Mouse (Mus musculus): ENCODE data around the gene Fgfr1op2. TPM values are rescaled to one million over a fixed set of nuclear protein-coding genes. Genes with fewer than 3 reads are reported as not detected.
"Not testable (repeated sequence)": the region's sequence is repeated elsewhere in the genome, so short reads cannot be mapped to it uniquely, and the experiment has no call there.

Gene Fgfr1op2
- polyA plus RNA-seq, 1 experiment from 2014 or later, result 102 TPM

DNA sequence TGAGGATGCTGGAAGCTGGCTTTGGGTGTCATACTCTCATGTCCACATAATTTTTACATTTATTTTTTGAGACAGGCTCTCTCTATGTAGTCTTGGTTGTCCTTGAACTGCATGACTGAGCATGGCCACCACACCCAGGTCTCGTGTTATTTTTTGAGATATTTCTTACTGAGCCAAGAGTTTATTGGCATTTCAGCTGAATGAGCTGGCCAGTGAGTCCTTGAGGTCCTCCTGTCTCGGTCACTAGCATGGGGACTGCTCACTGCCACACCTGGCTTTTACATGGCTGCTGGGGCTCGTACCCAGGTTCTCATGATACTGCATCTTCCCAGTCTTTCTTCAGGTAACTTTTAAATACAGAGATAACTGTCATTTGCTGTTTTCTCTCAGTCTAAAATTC lies 36.6 kb upstream of the Fgfr1op2 start:
- Histone ChIP-seq H3K4me3 (ENCODE audit: low read length) (no peak overlapping the region), H3K9me3 (ENCODE audit: control insufficient read depth, low read length) (no peaks in the 10 kb centered on the region; the same call in 1 of the 2 replicates), H3K4me2 (ENCODE audit: low read depth, low read length) (no peak overlapping the region), H3K27me3 (ENCODE audit: control insufficient read depth, insufficient read depth, low read depth, low read length) (no peaks in the 10 kb centered on the region), H3K27ac (ENCODE audit: low read length) (no peak overlapping the region), H3K4me1 (replicated peaks; ENCODE audit: control insufficient read depth, insufficient read depth, low read length) (0 out of 2 replicates have a peak, but pooled peaks cover 4% of the 10 kb centered on the region), H3K9ac (ENCODE audit: low read length) (no peak overlapping the region), H3K36me3 (ENCODE audit: control insufficient read depth, insufficient read depth, low read length) (no peaks in the 10 kb centered on the region)
- WGBS, result 90% methylated on average over 3 of the region's 3 CpGs
- ATAC-seq (ENCODE audit: low read depth), result no peak

- Histone ChIP-seq H3K4me1 (replicated peaks; ENCODE audit: control insufficient read depth, insufficient read depth, low read length) (no peaks in the 10 kb centered on the region), H3K27ac (ENCODE audit: low read length) (no peak overlapping the region), H3K4me3 (ENCODE audit: low read length) (no peak overlapping the region), H3K9me3 (ENCODE audit: control insufficient read depth, low read length) (no peaks in the 10 kb centered on the region), H3K27me3 (ENCODE audit: control insufficient read depth, insufficient read depth, low read depth, low read length) (no peaks in the 10 kb centered on the region), H3K36me3 (ENCODE audit: control insufficient read depth, insufficient read depth, low read length) (peaks cover 6% of the 10 kb centered on the region), H3K9ac (ENCODE audit: low read length) (no peak overlapping the region), H3K4me2 (ENCODE audit: low read depth, low read length) (no peak overlapping the region)
- ATAC-seq (ENCODE audit: low read depth), result no peak
- 89% methylated on average over 1 of the region's 1 CpGs for WGBS
Measured at GRCm38 (mm10) chr6:146544622-146545021, 32.4 kb upstream of the Fgfr1op2 start.

DNA sequence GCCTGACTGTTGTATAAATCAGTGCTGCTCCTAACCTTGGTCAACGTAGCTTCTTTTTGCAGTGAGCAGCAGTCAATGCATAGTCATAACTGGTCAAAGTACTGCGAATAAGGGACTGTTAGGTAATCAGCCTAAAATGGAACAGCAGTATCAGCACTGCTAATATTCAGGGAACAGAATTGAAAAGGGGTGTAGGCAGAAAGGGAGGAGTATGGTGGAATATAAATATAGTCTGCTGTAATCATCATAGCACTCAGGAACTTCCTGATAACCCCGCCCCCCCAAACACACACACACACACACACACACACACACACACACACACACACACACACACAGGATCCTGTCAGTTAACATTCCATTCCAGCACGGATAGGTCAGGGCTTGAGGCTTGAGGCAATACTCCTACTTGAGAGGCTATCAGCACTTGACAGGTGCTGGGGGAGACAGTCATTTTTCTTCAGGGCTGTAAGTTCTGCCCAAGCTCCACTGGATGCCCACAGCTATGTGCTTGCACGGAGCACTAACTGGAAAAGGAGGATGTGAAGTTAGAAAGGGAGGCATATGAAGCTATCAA lies 31.6 kb upstream of the Fgfr1op2 start:
- ATAC-seq (ENCODE audit: low read depth), result peak; percentile 68; the same call in 1 of the 2 replicates
- no peaks in the 10 kb centered on the region for H3K9me3 ChIP-seq (ENCODE audit: control insufficient read depth, low read length)
- 70% methylated on average over 5 of the region's 5 CpGs for WGBS
- no peak overlapping the region for H3K4me2 ChIP-seq (ENCODE audit: low read depth, low read length)
- H3K36me3 ChIP-seq (ENCODE audit: control insufficient read depth, insufficient read depth, low read length), result peaks cover 6% of the 10 kb centered on the region
- no peaks in the 10 kb centered on the region for H3K27me3 ChIP-seq (ENCODE audit: control insufficient read depth, insufficient read depth, low read depth, low read length)
- no peak overlapping the region for H3K9ac ChIP-seq (ENCODE audit: low read length)
- H3K4me3 ChIP-seq (ENCODE audit: low read length), result no peak overlapping the region
- no peaks in the 10 kb centered on the region for H3K4me1 ChIP-seq (replicated peaks; ENCODE audit: control insufficient read depth, insufficient read depth, low read length)
- H3K27ac ChIP-seq (ENCODE audit: low read length), result no peak overlapping the region

- H3K9ac ChIP-seq (ENCODE audit: low read length), result no peak overlapping the region
- no peak overlapping the region for H3K27ac ChIP-seq (ENCODE audit: low read length)
- H3K4me1 ChIP-seq (replicated peaks; ENCODE audit: control insufficient read depth, insufficient read depth, low read length), result no peaks in the 10 kb centered on the region
- no peak for ATAC-seq (ENCODE audit: low read depth)
- no peak overlapping the region for H3K4me3 ChIP-seq (ENCODE audit: low read length)
- H3K27me3 ChIP-seq (ENCODE audit: control insufficient read depth, insufficient read depth, low read depth, low read length), result no peaks in the 10 kb centered on the region
- H3K36me3 ChIP-seq (ENCODE audit: control insufficient read depth, insufficient read depth, low read length), result peaks cover 31% of the 10 kb centered on the region
- no peaks in the 10 kb centered on the region for H3K9me3 ChIP-seq (ENCODE audit: control insufficient read depth, low read length)
- 76% methylated on average over 2 of the region's 2 CpGs for WGBS
- no peak overlapping the region for H3K4me2 ChIP-seq (ENCODE audit: low read depth, low read length)
Measured at GRCm38 (mm10) chr6:146550421-146550820, 26.6 kb upstream of the Fgfr1op2 start.

DNA sequence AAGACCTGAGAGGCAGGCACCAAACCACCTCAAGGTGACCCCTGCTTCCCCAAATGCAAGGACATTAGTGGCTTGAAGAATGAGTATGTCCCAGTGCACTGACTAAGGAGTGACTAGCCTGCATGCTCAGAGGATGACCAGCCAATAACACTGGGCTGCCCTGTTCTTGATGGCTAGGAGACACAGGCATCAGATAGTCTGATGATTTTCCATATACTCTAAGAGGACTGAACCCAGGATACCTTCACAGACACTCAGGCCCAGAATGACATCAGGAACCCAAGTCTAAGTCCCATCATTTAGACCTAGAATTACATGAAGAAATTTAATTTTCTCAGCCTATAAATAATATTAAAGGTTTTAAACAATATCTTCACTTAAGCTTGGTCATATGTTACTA lies 25.7 kb upstream of the Fgfr1op2 start:
- no peak overlapping the region for H3K4me2 ChIP-seq (ENCODE audit: low read depth, low read length)

GRCm38 (mm10) chr6:146562461-146562860 lies 14.5 kb upstream of the Fgfr1op2 start:
- 77% methylated on average over 1 of the region's 1 CpGs for WGBS
- H3K27me3 ChIP-seq (ENCODE audit: control insufficient read depth, insufficient read depth, low read depth, low read length); ATAC-seq (ENCODE audit: low read depth); H3K9ac ChIP-seq (ENCODE audit: low read length); H3K9me3 ChIP-seq (ENCODE audit: control insufficient read depth, low read length); H3K27ac ChIP-seq (ENCODE audit: low read length); H3K4me3 ChIP-seq (ENCODE audit: low read length); H3K4me2 ChIP-seq (ENCODE audit: low read depth, low read length); H3K4me1 ChIP-seq (replicated peaks; ENCODE audit: control insufficient read depth, insufficient read depth, low read length): not testable (repeated sequence)
- H3K36me3 ChIP-seq (ENCODE audit: control insufficient read depth, insufficient read depth, low read length), result peaks cover 20% of the 10 kb centered on the region

More for the DNA sequence above, 25.7 kb upstream of the Fgfr1op2 start:
- H3K9ac ChIP-seq (ENCODE audit: low read length), result no peak overlapping the region
- no peak overlapping the region for H3K4me3 ChIP-seq (ENCODE audit: low read length)
- no peak for ATAC-seq (ENCODE audit: low read depth)
- H3K27me3 ChIP-seq (ENCODE audit: control insufficient read depth, insufficient read depth, low read depth, low read length), result no peaks in the 10 kb centered on the region
- no peak overlapping the region for H3K27ac ChIP-seq (ENCODE audit: low read length)
- no peaks in the 10 kb centered on the region; the same call in 1 of the 2 replicates for H3K9me3 ChIP-seq (ENCODE audit: control insufficient read depth, low read length)
- H3K4me1 ChIP-seq (replicated peaks; ENCODE audit: control insufficient read depth, insufficient read depth, low read length), result no peaks in the 10 kb centered on the region
- peaks cover 38% of the 10 kb centered on the region for H3K36me3 ChIP-seq (ENCODE audit: control insufficient read depth, insufficient read depth, low read length)

DNA sequence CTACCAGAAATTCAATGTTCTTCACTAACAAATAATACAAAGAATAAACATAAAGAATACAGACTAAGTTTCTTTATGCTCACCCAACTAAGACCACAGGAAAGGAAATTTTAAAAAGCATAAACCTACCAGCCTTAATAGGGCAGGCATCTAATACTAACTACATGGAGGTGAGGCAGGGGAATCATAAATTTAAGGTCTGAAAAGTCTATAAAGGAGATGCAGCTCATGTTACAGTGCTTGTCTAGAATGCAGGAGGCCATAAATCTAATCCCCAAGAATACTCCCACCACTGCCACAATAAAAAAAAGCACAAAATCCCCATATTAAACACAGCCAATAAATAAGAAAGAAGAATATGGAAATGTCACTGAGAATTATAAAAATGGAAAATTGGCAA lies 4.9 kb upstream of the Fgfr1op2 start:
- ATAC-seq (ENCODE audit: low read depth), result no peak
- Histone ChIP-seq H3K4me2 (ENCODE audit: low read depth, low read length) (no peak overlapping the region), H3K4me1 (replicated peaks; ENCODE audit: control insufficient read depth, insufficient read depth, low read length) (peaks cover 10% of the 10 kb centered on the region), H3K4me3 (ENCODE audit: low read length) (no peak overlapping the region), H3K27ac (ENCODE audit: low read length) (no peak overlapping the region), H3K9ac (ENCODE audit: low read length) (no peak overlapping the region), H3K9me3 (ENCODE audit: control insufficient read depth, low read length) (no peaks in the 10 kb centered on the region), H3K36me3 (ENCODE audit: control insufficient read depth, insufficient read depth, low read length) (peaks cover 6% of the 10 kb centered on the region), H3K27me3 (ENCODE audit: control insufficient read depth, insufficient read depth, low read depth, low read length) (no peaks in the 10 kb centered on the region)

- H3K4me3 ChIP-seq (ENCODE audit: low read length), result peak within 1 kb of the TSS; percentile 90
- under 1% methylated on average over 77 of the region's 77 CpGs for WGBS
- peaks cover 20% of the 10 kb centered on the region for H3K4me1 ChIP-seq (replicated peaks; ENCODE audit: control insufficient read depth, insufficient read depth, low read length)
- peak; percentile 96 for ATAC-seq (ENCODE audit: low read depth)
- peaks cover 3% of the 10 kb centered on the region; the same call in 1 of the 2 replicates for H3K36me3 ChIP-seq (ENCODE audit: control insufficient read depth, insufficient read depth, low read length)
- peak within 1 kb of the TSS; percentile 90 for H3K4me2 ChIP-seq (ENCODE audit: low read depth, low read length)
- H3K27ac ChIP-seq (ENCODE audit: low read length), result peak within 1 kb of the TSS; percentile 98
- no peaks in the 10 kb centered on the region for H3K9me3 ChIP-seq (ENCODE audit: control insufficient read depth, low read length)
- peak within 1 kb of the TSS; percentile 97 for H3K9ac ChIP-seq (ENCODE audit: low read length)
- H3K27me3 ChIP-seq (ENCODE audit: control insufficient read depth, insufficient read depth, low read depth, low read length), result no peaks in the 10 kb centered on the region
Measured at GRCm38 (mm10) chr6:146577310-146578109, 507 bp downstream of the Fgfr1op2 start, which contains the start of gene Ints13. Ints13 (minus strand) TSS chr6:146577835.

- peak overlapping the region; percentile 90 for H3K4me3 ChIP-seq (ENCODE audit: low read length)
- H3K27ac ChIP-seq (ENCODE audit: low read length), result peak overlapping the region; percentile 98
- WGBS, result under 1% methylated on average over 22 of the region's 22 CpGs
- no peaks in the 10 kb centered on the region for H3K9me3 ChIP-seq (ENCODE audit: control insufficient read depth, low read length)
- peaks cover 3% of the 10 kb centered on the region; the same call in 1 of the 2 replicates for H3K36me3 ChIP-seq (ENCODE audit: control insufficient read depth, insufficient read depth, low read length)
- H3K27me3 ChIP-seq (ENCODE audit: control insufficient read depth, insufficient read depth, low read depth, low read length), result no peaks in the 10 kb centered on the region
- H3K9ac ChIP-seq (ENCODE audit: low read length), result peak overlapping the region; percentile 97
- peaks cover 20% of the 10 kb centered on the region for H3K4me1 ChIP-seq (replicated peaks; ENCODE audit: control insufficient read depth, insufficient read depth, low read length)
- peak overlapping the region; percentile 90 for H3K4me2 ChIP-seq (ENCODE audit: low read depth, low read length)
- ATAC-seq (ENCODE audit: low read depth), result peak; percentile 62
Measured at GRCm38 (mm10) chr6:146578111-146578531, 1.1 kb downstream of the Fgfr1op2 start.

All from lung, embryonic 16.5 days (tissue).